Mouse (Mus musculus) cerebellum, adult 2 months (tissue): ENCODE measurements at regions not wholly inside any gene's neighbourhood (a gene's known extent, or its start where the extent isn't known, plus 50 kb on each side); places are given as distances from the start of the nearest gene placed in this dataset.

Source experiments
- DNase-seq, 2 experiments: peaks; one replicate each; pipeline ENCODE4 v3.0.0; 2021
- H3K27ac ChIP-seq: fragments of 200-500 bp; 2 replicates; pipeline ENCODE4 v1.5.1; 2012; ENCODE audit warnings: low read length, control low read depth, inconsistent platforms; ENCODE audit not compliant: insufficient read depth
- H3K27me3 ChIP-seq: fragments of 200-500 bp; 2 replicates; pipeline ENCODE4 v1.6.1; 2012; ENCODE audit warnings: inconsistent platforms, mild to moderate bottlenecking, low read length, moderate library complexity; ENCODE audit not compliant: control insufficient read depth, insufficient read depth
- H3K4me1 ChIP-seq: fragments of 200-500 bp; 2 replicates; pipeline ENCODE4 v1.6.1; 2011; ENCODE audit warnings: low read length; ENCODE audit not compliant: control insufficient read depth, insufficient read depth
- H3K4me3 ChIP-seq: fragments of 200-500 bp; replicated peaks from 2 replicates; pipeline ENCODE3; 2011; ENCODE audit warnings: mild to moderate bottlenecking, low read depth, low read length, control low read depth; ENCODE audit not compliant: insufficient read depth
- CTCF ChIP-seq: fragments of 200-500 bp; IDR thresholded peaks from 2 replicates; pipeline ENCODE4 v1.5.1; 2011; ENCODE audit warnings: low read depth, mild to moderate bottlenecking, control low read depth, low read length, moderate library complexity, borderline replicate concordance; ENCODE audit not compliant: insufficient read depth
- POLR2A ChIP-seq: fragments of 200-500 bp; IDR thresholded peaks from 2 replicates; pipeline ENCODE4 v1.6.1; 2011; ENCODE audit warnings: low read length, control low read depth, borderline replicate concordance; ENCODE audit not compliant: insufficient read depth
- WGBS: fragments of 180-500 bp; shearing (Covaris S2); methylation state at CpG from one replicate; pipeline ENCODE4 v1.1.7; 2018; 5-methylcytosine and 5-hydroxymethylcytosine counted together

- H3K4me3 ChIP-seq, result no peak overlapping the region
- no peak overlapping the region for H3K27ac ChIP-seq
- 73% methylated on average over 1 of the region's 1 CpGs for WGBS
- H3K27me3 ChIP-seq, result no peaks in the 10 kb centered on the region; the same call in 1 of the 2 replicates
- TF ChIP-seq CTCF (no peak), POLR2A (no peak)
- no peaks in the 10 kb centered on the region for H3K4me1 ChIP-seq
- DNase-seq, result no peak
These were observed 268.0 kb downstream of the Sec23a start for GRCm38 (mm10) chr12:58743800-58744199.

GRCm38 (mm10) chr12:58728094-58728493 is 283.7 kb downstream of the Sec23a start:
- H3K27me3 ChIP-seq, result no peaks in the 10 kb centered on the region
- TF ChIP-seq CTCF (no peak), POLR2A (no peak)
- 35% methylated on average over 1 of the region's 1 CpGs for WGBS
- no peak overlapping the region for H3K27ac ChIP-seq
- DNase-seq, result no peak
- no peaks in the 10 kb centered on the region for H3K4me1 ChIP-seq
- H3K4me3 ChIP-seq, result no peak overlapping the region

DNA sequence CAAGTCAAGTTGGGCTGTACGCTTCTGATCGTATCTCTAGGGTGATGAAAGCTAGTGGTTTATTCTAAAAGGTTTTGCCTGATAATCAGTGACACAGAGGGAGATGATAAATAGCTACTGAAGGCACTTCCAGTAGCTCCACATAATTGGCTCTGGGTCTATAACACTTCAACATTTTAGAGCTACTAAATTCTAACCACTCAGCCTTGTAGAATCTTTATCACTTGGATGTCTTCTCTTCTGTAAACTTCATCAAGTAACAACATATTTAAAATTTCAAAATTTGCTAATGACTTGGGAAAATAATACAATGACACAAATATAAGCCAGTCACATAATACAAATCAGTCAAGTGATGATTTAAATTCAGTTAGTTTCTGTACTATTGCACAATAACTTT is 284.3 kb downstream of the Sec23a start:
- no peak for DNase-seq
- H3K4me1 ChIP-seq, result no peaks in the 10 kb centered on the region
- H3K4me3 ChIP-seq, result no peak overlapping the region
- H3K27ac ChIP-seq, result no peak overlapping the region
- no peaks in the 10 kb centered on the region for H3K27me3 ChIP-seq
- 92% methylated on average over 2 of the region's 2 CpGs for WGBS
- TF ChIP-seq CTCF (no peak), POLR2A (no peak)

DNA sequence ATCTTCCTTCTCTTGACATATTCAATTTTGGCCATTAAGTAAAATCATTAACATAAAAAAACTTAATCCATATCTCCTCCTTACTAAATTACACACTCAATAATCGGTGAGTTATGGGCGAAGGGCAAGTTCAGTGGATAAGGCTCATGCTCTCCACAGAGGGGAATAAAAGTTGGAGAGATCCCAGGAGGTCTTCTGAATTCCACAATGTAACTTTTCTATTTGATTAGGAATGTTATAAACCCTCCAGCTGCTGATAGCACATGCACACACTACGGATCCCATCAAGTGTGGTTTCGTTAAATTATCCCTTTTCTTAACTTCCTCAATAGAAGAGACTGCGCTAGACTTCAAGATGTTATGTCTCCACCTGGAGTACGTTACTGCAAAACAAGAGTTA is 293.9 kb downstream of the Sec23a start:
- no peak for TF ChIP-seq POLR2A
- no peak for TF ChIP-seq CTCF
- no peak overlapping the region for H3K27ac ChIP-seq
- DNase-seq, result no peak
- H3K4me1 ChIP-seq, result no peaks in the 10 kb centered on the region
- H3K27me3 ChIP-seq, result no peaks in the 10 kb centered on the region
- 88% methylated on average over 6 of the region's 6 CpGs for WGBS
- H3K4me3 ChIP-seq, result no peak overlapping the region

DNA sequence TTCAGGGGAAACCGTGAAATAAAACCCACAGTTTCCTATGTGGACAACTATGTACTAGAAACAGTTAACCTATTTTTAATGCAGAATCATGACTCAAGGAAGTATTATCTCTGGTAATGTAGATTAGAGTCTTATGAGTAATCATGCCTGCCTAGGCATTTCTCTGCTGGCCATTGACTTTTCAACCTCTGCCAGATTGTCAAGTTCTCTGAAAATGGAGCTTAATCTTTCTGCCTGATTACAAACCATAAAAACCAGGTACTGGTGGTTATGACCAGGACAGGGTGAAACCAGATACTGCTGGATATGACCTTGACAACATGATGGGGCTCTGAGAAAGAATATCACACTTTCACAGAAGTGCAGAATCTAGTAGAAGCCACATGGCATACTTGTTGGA is 297.6 kb downstream of the Sec23a start:
- WGBS, result 95% methylated on average over 1 of the region's 1 CpGs
- Histone ChIP-seq H3K4me3 (no peak overlapping the region), H3K27me3 (no peaks in the 10 kb centered on the region), H3K4me1 (no peaks in the 10 kb centered on the region), H3K27ac (no peak overlapping the region)
- TF ChIP-seq POLR2A (no peak), CTCF (no peak)
- no peak for DNase-seq

DNA sequence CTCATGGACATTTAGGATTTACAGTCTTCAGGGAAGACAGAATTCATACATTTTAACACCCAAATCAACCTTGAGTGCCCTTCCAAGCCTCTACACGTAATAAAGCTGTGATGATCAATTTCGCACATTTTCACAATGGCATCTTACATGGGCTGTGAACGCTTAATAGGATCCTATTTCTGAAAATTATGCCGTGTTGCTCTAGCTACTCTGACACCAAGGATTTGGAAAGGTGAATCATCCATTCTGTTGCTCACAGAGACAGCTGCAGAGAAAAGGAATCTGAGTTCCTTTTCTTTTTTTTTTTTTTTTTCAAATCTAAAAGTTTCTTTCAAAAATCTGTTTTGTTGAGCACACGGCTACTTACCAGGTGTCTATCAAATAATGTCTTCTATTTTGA is 316.1 kb downstream of the Sec23a start:
- Histone ChIP-seq H3K27me3 (no peaks in the 10 kb centered on the region), H3K27ac (no peak overlapping the region), H3K4me1 (no peaks in the 10 kb centered on the region), H3K4me3 (no peak overlapping the region)
- WGBS, result 84% methylated on average over 5 of the region's 5 CpGs
- no peak for TF ChIP-seq CTCF
- no peak for DNase-seq

DNA sequence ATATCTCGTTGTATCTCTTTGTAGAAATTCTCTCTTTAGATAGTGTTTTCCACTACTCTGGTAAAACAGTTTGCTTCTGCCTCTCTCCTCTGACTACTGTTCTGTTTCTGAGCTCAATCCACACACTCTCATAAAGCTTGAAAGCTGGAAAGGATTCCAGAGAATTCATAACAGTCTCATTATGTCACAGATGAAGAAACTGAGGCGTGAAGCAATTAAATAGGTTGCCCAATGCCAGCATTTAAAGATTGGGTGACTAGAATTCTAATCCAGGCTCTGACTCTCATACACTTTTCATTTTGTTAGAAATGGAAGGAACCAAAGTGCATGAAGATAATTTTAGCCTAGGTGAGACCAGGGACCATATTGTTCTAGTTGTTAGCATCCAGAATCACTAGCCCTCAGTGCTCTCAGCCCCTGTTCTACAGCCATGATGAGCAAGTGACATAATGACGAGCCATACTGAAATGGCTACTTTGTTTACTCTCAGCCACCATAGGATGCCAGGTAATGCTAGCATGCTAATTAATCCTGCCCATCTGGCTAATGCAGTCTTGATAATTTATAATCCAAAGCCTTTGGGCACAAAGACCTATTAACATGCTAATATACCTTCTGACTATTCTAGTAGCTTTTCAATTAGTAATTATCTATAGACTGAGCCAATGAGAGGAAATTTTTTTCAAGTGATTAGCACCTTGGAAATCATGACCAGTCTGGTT is 341.7 kb downstream of the Sec23a start:
- Histone ChIP-seq H3K27ac (no peak overlapping the region), H3K4me3 (no peak overlapping the region), H3K27me3 (no peaks in the 10 kb centered on the region), H3K4me1 (no peaks in the 10 kb centered on the region)
- TF ChIP-seq POLR2A (no peak), CTCF (no peak)
- DNase-seq, result no peak
- 52% methylated on average over 3 of the region's 3 CpGs for WGBS

DNA sequence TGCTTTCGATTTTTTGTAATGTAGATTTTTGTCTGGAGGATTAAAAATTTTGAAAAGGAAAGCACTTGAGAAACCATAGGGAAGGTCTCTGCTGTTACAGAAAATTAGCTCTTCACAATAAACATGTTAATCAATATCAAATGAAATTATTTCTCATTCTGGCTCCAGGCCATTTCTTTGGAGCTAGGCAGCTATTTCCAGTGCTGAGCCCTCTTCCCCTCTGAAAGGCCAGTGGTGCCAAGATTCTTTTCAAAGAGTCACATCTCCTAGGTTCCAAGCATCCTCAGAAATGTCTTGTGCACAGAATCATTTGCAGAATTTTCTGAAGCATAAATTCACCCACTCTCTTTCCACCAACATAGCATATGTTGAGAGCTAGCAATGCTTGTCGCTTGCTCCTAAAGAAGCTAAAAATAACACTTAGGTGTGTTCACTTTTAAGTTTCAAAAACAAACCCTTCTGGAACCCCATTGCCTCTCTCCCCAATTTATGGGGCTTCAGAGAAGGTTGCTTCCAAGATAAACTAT is 357.2 kb downstream of the Sec23a start:
- DNase-seq, result no peak
- TF ChIP-seq POLR2A (no peak), CTCF (no peak)
- no peaks in the 10 kb centered on the region for H3K27me3 ChIP-seq
- H3K4me1 ChIP-seq, result no peaks in the 10 kb centered on the region
- no peak overlapping the region for H3K4me3 ChIP-seq
- 43% methylated on average over 2 of the region's 2 CpGs for WGBS
- no peak overlapping the region for H3K27ac ChIP-seq
